Mouse (Mus musculus): ENCODE results near the gene Ccdc65.

GRCm38 (mm10) chr15:98736521-98736920, 28.5 kb downstream of the Ccdc65 start:
- TF ChIP-seq USF1 (IDR thresholded peaks at IDR 0.05; ENCODE audit: low read depth, low read length) (no peak), ZC3H11A (IDR thresholded peaks at IDR 0.05; ENCODE audit: low read depth, low read length) (no peak), BHLHE40 (IDR thresholded peaks at IDR 0.05; ENCODE audit: borderline replicate concordance, low read depth, low read length) (no peak), ZKSCAN1 (IDR thresholded peaks at IDR 0.05; ENCODE audit: low read depth, low read length) (no peak), CTCF (IDR thresholded peaks at IDR 0.05 in 2 of 3, conservative IDR thresholded peaks at IDR 0.05 in 1 of 3; ENCODE audit: control insufficient read depth in 1 of 3, insufficient read depth in 1 of 3, low read depth in 2 of 3, low read length in 3 of 3, poor library complexity in 1 of 3, severe bottlenecking in 1 of 3) (no peak), MAZ (IDR thresholded peaks at IDR 0.05; ENCODE audit: low read depth, low read length) (no peak), TBP (IDR thresholded peaks at IDR 0.05; ENCODE audit: low read depth, low read length) (no peak)
